Mouse (Mus musculus): ENCODE measurements around the gene Eml3. TPM values are rescaled to one million over a fixed set of nuclear protein-coding genes. Genes with fewer than 3 reads are reported as not detected.

Gene Eml3
- polyA plus RNA-seq, 1 experiment from 2014 or later: 19.0 TPM

GRCm38 (mm10) chr19:8930117-8930516, 765 bp downstream of the Eml3 start:
- Histone ChIP-seq H3K4me2 (peak overlapping the region; percentile 82), H3K9me3 (ENCODE audit: low read depth, low read length) (no peaks in the 10 kb centered on the region), H3K4me1 (ENCODE audit: insufficient read depth) (no peaks in the 10 kb centered on the region), H3K36me3 (ENCODE audit: insufficient read depth) (peaks cover 53% of the 10 kb centered on the region), H3K27ac (ENCODE audit: low read depth) (peak overlapping the region; percentile 82; the same call in 1 of the 2 replicates), H3K4me3 (ENCODE audit: low read depth, low read length) (peak overlapping the region; percentile 82), H3K9ac (peak overlapping the region; percentile 79), H3K27me3 (ENCODE audit: insufficient read depth, low read length) (no peaks in the 10 kb centered on the region)
- no peak for TF ChIP-seq CTCF (IDR thresholded peaks at IDR 0.05; ENCODE audit: low read depth)
- WGBS: 3% methylated on average over 11 of the region's 11 CpGs
- ATAC-seq (ENCODE audit: insufficient read depth) (peak; percentile 28), DNase-seq (no peak)

GRCm38 (mm10) chr19:8930771-8931170, 1.4 kb downstream of the Eml3 start:
- H3K9ac ChIP-seq: peak overlapping the region; percentile 79; the same call in 1 of the 2 replicates
- DNase-seq: no peak
- peaks cover 55% of the 10 kb centered on the region for H3K36me3 ChIP-seq (ENCODE audit: insufficient read depth)
- no peak overlapping the region for H3K27ac ChIP-seq (ENCODE audit: low read depth)
- TF ChIP-seq CTCF (IDR thresholded peaks at IDR 0.05; ENCODE audit: low read depth): no peak
- WGBS: 64% methylated on average over 7 of the region's 7 CpGs
- no peaks in the 10 kb centered on the region for H3K9me3 ChIP-seq (ENCODE audit: low read depth, low read length)
- peak overlapping the region; percentile 82 for H3K4me2 ChIP-seq
- H3K4me3 ChIP-seq (ENCODE audit: low read depth, low read length): peak overlapping the region; percentile 82
- no peak for ATAC-seq (ENCODE audit: insufficient read depth)
- H3K4me1 ChIP-seq (ENCODE audit: insufficient read depth): no peaks in the 10 kb centered on the region
- H3K27me3 ChIP-seq (ENCODE audit: insufficient read depth, low read length): no peaks in the 10 kb centered on the region

- H3K4me1 ChIP-seq (ENCODE audit: insufficient read depth): no peaks in the 10 kb centered on the region
- H3K4me2 ChIP-seq: no peak overlapping the region
- H3K27ac ChIP-seq (ENCODE audit: low read depth): no peak overlapping the region
- TF ChIP-seq CTCF (IDR thresholded peaks at IDR 0.05; ENCODE audit: low read depth): no peak
- no peaks in the 10 kb centered on the region for H3K27me3 ChIP-seq (ENCODE audit: insufficient read depth, low read length)
- WGBS: 80% methylated on average over 2 of the region's 2 CpGs
- H3K4me3 ChIP-seq (ENCODE audit: low read depth, low read length): no peak overlapping the region
- DNase-seq (no peak), ATAC-seq (ENCODE audit: insufficient read depth) (no peak)
- H3K9ac ChIP-seq: no peak overlapping the region
- no peaks in the 10 kb centered on the region for H3K9me3 ChIP-seq (ENCODE audit: low read depth, low read length)
- peaks cover 66% of the 10 kb centered on the region for H3K36me3 ChIP-seq (ENCODE audit: insufficient read depth)
Measured at GRCm38 (mm10) chr19:8936736-8937135, 7.4 kb downstream of the Eml3 start.

- Histone ChIP-seq H3K9ac (peak overlapping the region; percentile 58; the same call in 1 of the 2 replicates), H3K9me3 (ENCODE audit: low read depth, low read length) (no peaks in the 10 kb centered on the region), H3K4me3 (ENCODE audit: low read depth, low read length) (no peak overlapping the region), H3K27me3 (ENCODE audit: insufficient read depth, low read length) (no peaks in the 10 kb centered on the region), H3K27ac (ENCODE audit: low read depth) (no peak overlapping the region), H3K4me2 (peak overlapping the region; percentile 82), H3K36me3 (ENCODE audit: insufficient read depth) (peaks cover 60% of the 10 kb centered on the region), H3K4me1 (ENCODE audit: insufficient read depth) (peaks cover 15% of the 10 kb centered on the region)
- DNase-seq (no peak), ATAC-seq (ENCODE audit: insufficient read depth) (no peak)
- 74% methylated on average over 15 of the region's 15 CpGs for WGBS
- TF ChIP-seq CTCF (IDR thresholded peaks at IDR 0.05; ENCODE audit: low read depth): no peak
Measured at GRCm38 (mm10) chr19:8940526-8941133, 11.3 kb downstream of the Eml3 start.

- Histone ChIP-seq H3K27ac (ENCODE audit: low read depth) (peak overlapping the region; percentile 82), H3K4me2 (peak overlapping the region; percentile 82), H3K27me3 (ENCODE audit: insufficient read depth, low read length) (no peaks in the 10 kb centered on the region), H3K9me3 (ENCODE audit: low read depth, low read length) (no peaks in the 10 kb centered on the region), H3K36me3 (ENCODE audit: insufficient read depth) (peaks cover 62% of the 10 kb centered on the region), H3K4me3 (ENCODE audit: low read depth, low read length) (peak overlapping the region; percentile 96), H3K4me1 (ENCODE audit: insufficient read depth) (peaks cover 15% of the 10 kb centered on the region), H3K9ac (peak overlapping the region; percentile 58)
- DNase-seq (no peak), ATAC-seq (ENCODE audit: insufficient read depth) (peak; percentile 34; the same call in 1 of the 2 replicates)
- 34% methylated on average over 10 of the region's 10 CpGs for WGBS
- no peak for TF ChIP-seq CTCF (IDR thresholded peaks at IDR 0.05; ENCODE audit: low read depth)
Measured at GRCm38 (mm10) chr19:8941136-8941514, 11.8 kb downstream of the Eml3 start.

GRCm38 (mm10) chr19:8941515-8942217, 12.3 kb downstream of the Eml3 start, which contains the start of gene Mta2:
Gene Mta2, plus strand, starts transcription at chr19:8941875.
- H3K36me3 ChIP-seq (ENCODE audit: insufficient read depth): peaks cover 62% of the 10 kb centered on the region
- WGBS: under 1% methylated on average over 64 of the region's 64 CpGs
- TF ChIP-seq CTCF (IDR thresholded peaks at IDR 0.05; ENCODE audit: low read depth): 0 out of 2 replicates have a peak, but pooled peaks have one; percentile 14
- H3K27me3 ChIP-seq (ENCODE audit: insufficient read depth, low read length): no peaks in the 10 kb centered on the region
- ATAC-seq (ENCODE audit: insufficient read depth) (peak; percentile 95), DNase-seq (peak; percentile 99)
- peak within 1 kb of the TSS; percentile 99 for H3K9ac ChIP-seq
- peak within 1 kb of the TSS; percentile 82 for H3K4me2 ChIP-seq
- H3K4me3 ChIP-seq (ENCODE audit: low read depth, low read length): peak within 1 kb of the TSS; percentile 96
- H3K9me3 ChIP-seq (ENCODE audit: low read depth, low read length): no peaks in the 10 kb centered on the region
- peaks cover 15% of the 10 kb centered on the region for H3K4me1 ChIP-seq (ENCODE audit: insufficient read depth)
- peak within 1 kb of the TSS; percentile 99 for H3K27ac ChIP-seq (ENCODE audit: low read depth)

- no peak for TF ChIP-seq CTCF (IDR thresholded peaks at IDR 0.05; ENCODE audit: low read depth)
- WGBS: under 1% methylated on average over 46 of the region's 46 CpGs
- peak overlapping the region; percentile 99 for H3K27ac ChIP-seq (ENCODE audit: low read depth)
- H3K36me3 ChIP-seq (ENCODE audit: insufficient read depth): peaks cover 62% of the 10 kb centered on the region
- H3K4me3 ChIP-seq (ENCODE audit: low read depth, low read length): peak overlapping the region; percentile 96
- H3K9ac ChIP-seq: peak overlapping the region; percentile 99
- no peaks in the 10 kb centered on the region for H3K27me3 ChIP-seq (ENCODE audit: insufficient read depth, low read length)
- ATAC-seq (ENCODE audit: insufficient read depth) (peak; percentile 35), DNase-seq (peak; percentile 61)
- peaks cover 15% of the 10 kb centered on the region for H3K4me1 ChIP-seq (ENCODE audit: insufficient read depth)
- H3K4me2 ChIP-seq: peak overlapping the region; percentile 82
- no peaks in the 10 kb centered on the region for H3K9me3 ChIP-seq (ENCODE audit: low read depth, low read length)
Measured at GRCm38 (mm10) chr19:8942276-8942964, 13.1 kb downstream of the Eml3 start.

Measured in lung, embryonic 14.5 days (tissue).